Mouse (Mus musculus) neural tube, embryonic 11.5 days (tissue): ENCODE measurements at regions not wholly inside any gene's neighbourhood (a gene's known extent, or its start where the extent isn't known, plus 50 kb on each side); places are given as distances from the start of the nearest gene placed in this dataset.
A peak's percentile ranks its signal among the peaks of the same experiment; 100 is the strongest.

Experiments
- ATAC-seq: fragments of 200-750 bp; cut with Nextera tagmentation; 2 replicates; pipeline ENCODE4 v1.8.0; 2017; ENCODE audit warnings: moderate number of reproducible peaks, mild to moderate bottlenecking, moderate TSS enrichment, moderate library complexity; ENCODE audit not compliant: insufficient read depth, low FRiP score, low TSS enrichment
- DNase-seq: peaks from one replicate; pipeline ENCODE4 v3.0.0-alpha.2; 2015; ENCODE audit warnings: low spot score
- H3K27ac ChIP-seq: fragments of 300-500 bp; sonication (generic); 2 replicates; pipeline ENCODE4 v1.5.1; 2014; ENCODE audit warnings: low read depth, mild to moderate bottlenecking, low read length
- H3K27me3 ChIP-seq: fragments of 300-500 bp; sonication (generic); 2 replicates; pipeline ENCODE4 v1.6.1; 2014; ENCODE audit warnings: mild to moderate bottlenecking, low read length, mixed read lengths; ENCODE audit not compliant: control insufficient read depth, insufficient read depth
- H3K36me3 ChIP-seq: fragments of 300-500 bp; sonication (generic); 2 replicates; pipeline ENCODE4 v1.6.1; 2014; ENCODE audit warnings: mild to moderate bottlenecking, low read length, moderate library complexity, mixed read lengths; ENCODE audit not compliant: control insufficient read depth, insufficient read depth
- H3K4me1 ChIP-seq: fragments of 300-500 bp; sonication (generic); 2 replicates; pipeline ENCODE4 v1.6.1; 2014; ENCODE audit warnings: low read length, mixed read lengths; ENCODE audit not compliant: control insufficient read depth, insufficient read depth
- H3K4me2 ChIP-seq: fragments of 300-500 bp; sonication (generic); 2 replicates; pipeline ENCODE4 v1.6.1; 2014; ENCODE audit warnings: low read depth, mild to moderate bottlenecking, moderate library complexity
- H3K4me3 ChIP-seq: fragments of 300-500 bp; sonication (generic); 2 replicates; pipeline ENCODE4 v1.5.1; 2014; ENCODE audit warnings: low read depth, low read length
- H3K9ac ChIP-seq: fragments of 300-500 bp; sonication (generic); 2 replicates; pipeline ENCODE4 v1.6.1; 2014; ENCODE audit warnings: mild to moderate bottlenecking, low read length
- H3K9me3 ChIP-seq: fragments of 300-500 bp; sonication (generic); 2 replicates; pipeline ENCODE4 v1.6.1; 2016; ENCODE audit warnings: low read length; ENCODE audit not compliant: control insufficient read depth
- WGBS: fragments of 180-500 bp; shearing (Covaris S2); extraction: QIAGEN DNeasy Blood & Tissue Kit; methylation state at CpG from one replicate; pipeline ENCODE4 v1.1.7; 2014; 5-methylcytosine and 5-hydroxymethylcytosine counted together

DNA sequence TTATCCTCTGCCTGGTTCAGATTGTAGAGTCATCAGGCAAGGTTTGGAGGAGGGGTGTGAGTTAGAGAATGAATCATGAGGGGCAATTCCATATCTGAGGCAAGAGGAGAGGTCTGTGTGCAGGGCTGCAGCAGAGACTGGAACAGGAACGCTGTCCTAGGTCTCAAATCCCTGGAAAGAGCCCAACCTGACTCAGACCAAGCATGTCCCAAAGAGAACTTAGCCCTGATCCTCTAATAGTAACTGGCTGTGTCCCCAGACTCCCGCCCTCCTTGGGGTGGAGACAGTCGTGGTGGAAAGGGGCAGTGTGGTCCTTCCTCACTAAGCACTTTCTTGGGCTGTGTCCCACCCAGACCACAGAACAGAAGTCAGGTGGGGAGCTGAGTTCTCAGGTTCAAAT is 87.2 kb upstream of the Hes1 start:
- H3K9me3 ChIP-seq = no peaks in the 10 kb centered on the region
- 69% methylated on average over 3 of the region's 3 CpGs for whole genome bisulfite sequencing
- no peaks in the 10 kb centered on the region for H3K27me3 ChIP-seq
- H3K4me2 ChIP-seq = no peak overlapping the region
- H3K9ac ChIP-seq = no peak overlapping the region
- no peak overlapping the region for H3K4me3 ChIP-seq
- ATAC-seq (no peak), DNase-seq (no peak)
- H3K36me3 ChIP-seq = no peaks in the 10 kb centered on the region
- H3K4me1 ChIP-seq = peaks cover 6% of the 10 kb centered on the region
- H3K27ac ChIP-seq = no peak overlapping the region

DNA sequence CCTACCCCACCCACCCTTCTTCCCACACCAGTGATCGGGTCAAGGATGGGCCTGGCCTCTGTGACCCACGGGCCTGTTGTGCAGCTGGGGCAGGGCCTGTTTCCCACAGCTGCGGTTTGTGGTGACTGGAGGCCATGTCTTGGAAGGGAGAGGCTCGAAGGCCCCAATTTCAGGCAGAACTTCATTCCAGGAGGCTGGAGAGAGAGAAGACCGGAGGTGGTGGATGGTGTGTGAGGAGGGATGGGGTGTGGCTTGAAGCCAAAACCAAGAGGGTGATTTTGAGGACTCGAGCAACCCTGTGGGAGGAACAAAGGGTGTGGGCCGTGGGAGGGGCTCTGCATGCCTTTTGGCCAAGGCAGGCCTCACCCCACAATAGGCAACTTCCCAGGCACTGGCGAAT is 86.5 kb upstream of the Hes1 start:
- no peak for ATAC-seq

DNA sequence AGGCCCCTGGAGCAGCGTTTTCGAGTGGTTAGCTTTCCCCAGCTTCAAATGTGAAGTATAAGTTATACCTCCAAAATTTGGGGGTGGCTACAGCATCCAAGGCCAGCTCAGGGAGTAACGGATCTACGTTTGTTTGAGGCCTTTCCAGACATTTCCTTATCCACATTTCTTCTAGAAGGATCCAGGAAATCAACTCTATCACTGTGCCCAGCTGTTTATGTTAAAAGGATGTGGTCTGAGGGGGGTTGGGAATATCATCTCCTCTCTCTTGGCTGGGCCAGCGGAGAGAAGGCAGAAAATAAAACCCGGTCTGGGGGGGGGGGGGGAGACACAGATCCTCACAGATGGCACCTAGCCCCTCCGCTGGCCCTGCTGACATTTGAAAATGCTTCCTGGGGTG is 85.1 kb upstream of the Hes1 start:
- Histone ChIP-seq H3K4me3 (no peak overlapping the region), H3K4me1 (no peaks in the 10 kb centered on the region), H3K27ac (no peak overlapping the region), H3K9me3 (no peaks in the 10 kb centered on the region), H3K4me2 (no peak overlapping the region), H3K9ac (no peak overlapping the region), H3K27me3 (no peaks in the 10 kb centered on the region), H3K36me3 (no peaks in the 10 kb centered on the region)
- ATAC-seq = no peak
- WGBS = 80% methylated on average over 7 of the region's 7 CpGs
- no peak for DNase-seq

More for the DNA sequence above, 86.5 kb upstream of the Hes1 start:
- H3K4me3 ChIP-seq = no peak overlapping the region
- H3K27ac ChIP-seq = no peak overlapping the region
- no peaks in the 10 kb centered on the region for H3K27me3 ChIP-seq
- no peak overlapping the region for H3K9ac ChIP-seq
- WGBS = 47% methylated on average over 8 of the region's 8 CpGs
- H3K36me3 ChIP-seq = no peaks in the 10 kb centered on the region
- no peaks in the 10 kb centered on the region for H3K9me3 ChIP-seq
- DNase-seq = peak; percentile 8
- H3K4me1 ChIP-seq = peaks cover 5% of the 10 kb centered on the region
- no peak overlapping the region for H3K4me2 ChIP-seq

DNA sequence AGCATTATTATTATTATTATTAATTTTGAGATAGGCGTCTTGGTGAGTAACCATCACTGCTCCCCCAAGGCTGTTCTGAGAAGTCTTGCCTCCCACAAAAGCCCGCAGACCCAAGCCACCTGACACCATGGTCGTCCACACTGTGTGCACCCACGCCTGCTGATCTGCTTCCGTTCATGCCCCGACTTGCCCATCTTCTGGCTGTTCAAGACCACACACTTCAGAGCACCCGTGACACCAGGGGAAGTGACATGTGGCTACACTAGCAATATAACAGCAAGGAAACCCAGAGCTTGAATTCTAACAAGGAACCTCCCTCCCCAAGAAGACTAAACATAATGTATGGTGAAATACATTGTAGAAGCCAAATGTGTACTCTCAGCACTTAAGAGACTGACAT is 82.6 kb upstream of the Hes1 start:
- no peak for DNase-seq
- WGBS = 87% methylated on average over 7 of the region's 7 CpGs
- no peak for ATAC-seq
- no peak overlapping the region for H3K4me2 ChIP-seq
- H3K27me3 ChIP-seq = no peaks in the 10 kb centered on the region
- H3K4me3 ChIP-seq = no peak overlapping the region
- H3K4me1 ChIP-seq = no peaks in the 10 kb centered on the region
- no peaks in the 10 kb centered on the region for H3K9me3 ChIP-seq
- H3K27ac ChIP-seq = no peak overlapping the region
- H3K36me3 ChIP-seq = no peaks in the 10 kb centered on the region
- H3K9ac ChIP-seq = no peak overlapping the region

DNA sequence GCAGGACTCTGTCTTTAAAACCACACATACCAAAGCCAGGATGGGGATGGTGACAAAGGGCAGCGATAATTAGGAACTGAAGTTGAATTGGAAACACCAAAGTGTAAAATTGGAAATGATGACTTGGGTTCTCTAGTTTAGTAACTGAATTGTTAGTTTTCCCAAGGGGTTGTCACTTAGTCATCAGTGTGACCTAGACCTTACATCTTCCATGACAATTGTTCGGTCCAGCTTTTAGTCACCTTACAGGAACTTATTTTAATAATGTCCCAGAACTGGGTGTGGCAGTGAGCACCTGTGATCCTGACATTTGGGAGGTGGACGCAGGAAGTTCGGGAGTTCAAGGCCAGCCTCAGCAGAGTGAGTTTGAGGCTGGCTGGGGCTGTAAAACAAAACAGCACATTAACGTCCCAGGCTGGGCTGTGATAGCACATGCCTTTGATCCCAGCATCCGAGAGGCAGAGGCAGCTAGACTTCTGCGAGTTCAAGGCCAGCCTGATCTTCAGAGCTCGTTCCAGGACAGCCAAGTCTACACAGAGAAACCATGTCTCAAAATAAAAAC is 81.9 kb upstream of the Hes1 start:
- Histone ChIP-seq H3K4me2 (no peak overlapping the region), H3K27me3 (no peaks in the 10 kb centered on the region), H3K9ac (no peak overlapping the region), H3K36me3 (no peaks in the 10 kb centered on the region), H3K9me3 (no peaks in the 10 kb centered on the region), H3K27ac (no peak overlapping the region), H3K4me1 (no peaks in the 10 kb centered on the region), H3K4me3 (no peak overlapping the region)
- ATAC-seq (no peak), DNase-seq (no peak)
- 88% methylated on average over 8 of the region's 8 CpGs for WGBS

DNA sequence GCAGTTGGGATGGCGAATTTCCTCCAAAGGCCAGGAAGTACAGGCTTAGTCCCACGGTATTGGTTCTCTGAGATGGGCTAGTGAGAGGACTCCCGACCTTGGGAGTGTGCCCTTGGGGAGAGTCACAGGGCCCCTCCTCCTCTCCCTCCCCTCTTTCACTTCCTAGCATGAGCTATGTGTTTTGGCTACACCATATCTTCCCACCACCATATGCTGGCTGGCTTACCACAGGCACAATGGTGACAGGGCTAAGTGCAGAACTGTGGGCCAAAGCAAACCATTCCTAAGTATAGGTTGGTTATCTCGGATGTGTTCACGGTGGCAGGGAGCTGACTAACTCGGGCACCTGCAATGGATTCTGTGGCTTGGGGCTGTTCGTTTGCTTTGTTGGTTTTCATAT is 81.0 kb upstream of the Hes1 start:
- no peaks in the 10 kb centered on the region for H3K9me3 ChIP-seq
- no peaks in the 10 kb centered on the region for H3K4me1 ChIP-seq
- no peak for ATAC-seq
- DNase-seq = no peak
- WGBS = 70% methylated on average over 7 of the region's 7 CpGs
- no peaks in the 10 kb centered on the region for H3K27me3 ChIP-seq
- H3K4me2 ChIP-seq = no peak overlapping the region
- no peak overlapping the region for H3K27ac ChIP-seq
- no peak overlapping the region for H3K9ac ChIP-seq
- no peaks in the 10 kb centered on the region for H3K36me3 ChIP-seq
- H3K4me3 ChIP-seq = no peak overlapping the region

DNA sequence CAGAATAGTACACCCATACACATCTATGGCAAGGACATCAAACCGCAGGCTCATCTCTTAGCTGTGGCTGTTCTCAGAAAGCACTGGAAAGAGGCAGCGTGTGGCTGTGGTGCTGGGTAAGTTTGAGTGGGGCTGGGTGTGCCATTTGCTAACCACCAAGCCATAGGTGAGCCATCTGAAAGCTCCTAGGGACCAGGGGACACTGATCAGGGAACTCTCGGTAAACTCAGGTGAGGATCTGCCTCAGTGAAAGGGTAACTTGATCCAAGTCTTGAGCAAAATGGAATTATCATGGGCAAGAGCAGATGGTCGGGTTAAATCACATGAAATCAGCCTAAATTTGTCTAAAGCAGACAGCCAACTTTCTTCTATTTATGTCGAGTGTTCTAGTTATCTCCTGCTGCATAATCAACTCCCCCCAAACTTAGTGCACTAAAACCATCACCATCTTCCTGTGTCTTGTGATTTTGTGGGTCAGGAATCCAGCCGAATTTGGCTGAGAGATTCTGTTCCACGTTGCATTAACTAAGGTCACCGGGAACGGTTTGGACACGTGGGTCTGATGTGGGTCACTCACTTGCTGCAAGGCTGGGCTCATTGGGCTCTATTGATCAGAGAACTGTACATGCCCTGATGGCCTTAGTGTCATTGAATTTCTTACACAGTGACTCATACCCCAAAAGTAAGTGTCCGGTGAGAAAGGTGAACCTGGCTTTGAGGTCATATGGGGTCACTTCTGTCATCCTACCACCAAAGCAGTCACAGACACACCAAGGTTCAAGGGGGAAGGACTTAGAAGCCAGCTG is 78.9 kb upstream of the Hes1 start:
- Histone ChIP-seq H3K27me3 (no peaks in the 10 kb centered on the region), H3K36me3 (no peaks in the 10 kb centered on the region), H3K27ac (no peak overlapping the region), H3K4me2 (no peak overlapping the region), H3K9me3 (no peaks in the 10 kb centered on the region), H3K9ac (no peak overlapping the region), H3K4me1 (no peaks in the 10 kb centered on the region), H3K4me3 (no peak overlapping the region)
- ATAC-seq = no peak
- WGBS = 85% methylated on average over 11 of the region's 11 CpGs
- no peak for DNase-seq

DNA sequence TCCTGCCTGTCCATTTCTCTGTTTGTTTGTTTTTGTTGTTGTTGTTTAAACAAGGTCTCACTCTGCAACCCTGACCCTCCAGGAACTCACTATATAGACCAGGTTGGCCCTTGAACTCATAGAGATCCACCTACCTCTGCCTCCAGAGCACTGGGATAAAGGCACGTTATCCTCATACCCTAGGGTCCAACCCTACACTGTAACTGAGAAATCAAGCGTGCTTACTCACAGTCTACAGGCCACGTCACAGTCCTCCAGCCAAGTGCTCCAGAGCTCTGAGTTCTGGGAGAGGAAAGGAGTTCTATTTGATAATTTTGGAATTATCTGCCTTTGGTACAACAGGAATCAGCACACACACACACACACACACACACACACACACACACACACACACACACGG is 76.6 kb upstream of the Hes1 start:
- DNase-seq (no peak), ATAC-seq (no peak)
- no peaks in the 10 kb centered on the region for H3K4me1 ChIP-seq
- no peak overlapping the region for H3K4me3 ChIP-seq
- no peaks in the 10 kb centered on the region for H3K9me3 ChIP-seq
- H3K27me3 ChIP-seq = no peaks in the 10 kb centered on the region
- H3K27ac ChIP-seq = no peak overlapping the region
- no peaks in the 10 kb centered on the region for H3K36me3 ChIP-seq
- H3K9ac ChIP-seq = no peak overlapping the region
- no peak overlapping the region for H3K4me2 ChIP-seq
- whole genome bisulfite sequencing = 90% methylated on average over 4 of the region's 4 CpGs

DNA sequence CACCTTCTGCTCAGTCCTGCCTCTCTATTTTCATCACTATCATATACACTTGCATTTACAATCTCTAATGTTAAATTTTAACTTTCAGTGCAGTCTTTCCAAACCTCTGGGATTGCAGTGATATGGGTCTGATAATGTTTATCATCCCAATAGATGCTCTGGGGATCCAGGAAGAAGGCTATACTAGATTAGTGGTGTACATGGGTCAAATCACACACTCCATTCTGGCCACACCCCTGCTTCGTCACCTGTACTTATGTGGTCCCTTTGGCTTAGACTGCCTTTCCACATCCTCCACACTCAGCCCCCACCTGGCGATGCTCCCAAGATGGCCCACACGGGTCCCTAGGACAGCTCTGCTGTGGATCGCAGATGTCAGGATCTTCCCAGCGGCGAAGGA is 76.2 kb upstream of the Hes1 start:
- H3K27me3 ChIP-seq = no peaks in the 10 kb centered on the region
- H3K4me1 ChIP-seq = no peaks in the 10 kb centered on the region
- ATAC-seq = no peak
- H3K9ac ChIP-seq = no peak overlapping the region
- no peaks in the 10 kb centered on the region for H3K9me3 ChIP-seq
- no peak for DNase-seq
- WGBS = 95% methylated on average over 6 of the region's 6 CpGs
- H3K36me3 ChIP-seq = no peaks in the 10 kb centered on the region
- H3K27ac ChIP-seq = no peak overlapping the region
- H3K4me2 ChIP-seq = no peak overlapping the region
- H3K4me3 ChIP-seq = no peak overlapping the region
